Mouse (Mus musculus) left cerebral cortex, adult 6 months (tissue): ENCODE results near the gene Vmn1r26. TPM values are rescaled to one million over a fixed set of nuclear protein-coding genes. Genes with fewer than 3 reads are reported as not detected.

Source experiments
- long read RNA-seq, 2 experiments: library from polyadenylated mRNA; unstranded; transcript quantifications; one replicate each; pipeline ENCODE4 v2.0.0; 2019 to 2020
- polyA plus RNA-seq: library from polyadenylated mRNA; unstranded; fragments of <200 nt; fragmentation: Nextera tagmentation; gene quantifications from 2 replicates; pipeline ENCODE4 v1.2.3, GENCODE M21; 2021

Gene Vmn1r26
- not detected in 2 replicates for polyA plus RNA-seq
- long read RNA-seq, experiment 1 = 0 reads
- long read RNA-seq, experiment 2 = 0 reads

GRCm38 (mm10) chr6:58015059-58015458, at the start of gene Vmn1r26:
Vmn1r26 (minus strand) TSS chr6:58015159.

GRCm38 (mm10) chr6:57980710-57981109, 34.2 kb downstream of the Vmn1r26 start, which contains the start of gene Vmn1r25:
Vmn1r25 (minus strand) TSS chr6:57980810.

GRCm38 (mm10) chr6:57961403-57961802, 53.6 kb downstream of the Vmn1r26 start, which contains the start of gene Vmn1r24:
Vmn1r24 (minus strand) TSS chr6:57961503.

Other genes with a start within 250 kb of the Vmn1r26 start
- gene Vopp1, start 190.0 kb downstream of the Vmn1r26 start, polyA plus RNA-seq = 65.2 and 74.0 TPM in 2 replicates
- not detected in 2 replicates for gene Vmn1r21, start 164.8 kb downstream of the Vmn1r26 start, polyA plus RNA-seq
- not detected in 2 replicates for gene Vmn1r22, start 107.1 kb downstream of the Vmn1r26 start, polyA plus RNA-seq
- gene Vmn1r23, start 88.3 kb downstream of the Vmn1r26 start, polyA plus RNA-seq = not detected in 2 replicates
- not detected in 2 replicates for gene Vmn1r24, start 53.7 kb downstream of the Vmn1r26 start, polyA plus RNA-seq
- gene Vmn1r25, start 34.3 kb downstream of the Vmn1r26 start, polyA plus RNA-seq = not detected in 2 replicates
- gene Vmn1r27, start 203.7 kb upstream of the Vmn1r26 start, polyA plus RNA-seq = not detected in 2 replicates
- gene Vmn1r28, start 246.9 kb upstream of the Vmn1r26 start, polyA plus RNA-seq = not detected in 2 replicates